Mouse (Mus musculus) bone marrow macrophage, adult 2 months (primary cell): ENCODE results near the gene Ggcx.

Experiments
- CTCF ChIP-seq: IDR thresholded peaks from 2 replicates; pipeline ENCODE4 v1.5.1; 2012; ENCODE audit warnings: low read depth, mild to moderate bottlenecking, low read length, moderate library complexity
- POLR2A ChIP-seq: IDR thresholded peaks from 2 replicates; pipeline ENCODE4 v1.6.1; 2012; ENCODE audit warnings: mild to moderate bottlenecking, low read depth, low read length, borderline replicate concordance

DNA sequence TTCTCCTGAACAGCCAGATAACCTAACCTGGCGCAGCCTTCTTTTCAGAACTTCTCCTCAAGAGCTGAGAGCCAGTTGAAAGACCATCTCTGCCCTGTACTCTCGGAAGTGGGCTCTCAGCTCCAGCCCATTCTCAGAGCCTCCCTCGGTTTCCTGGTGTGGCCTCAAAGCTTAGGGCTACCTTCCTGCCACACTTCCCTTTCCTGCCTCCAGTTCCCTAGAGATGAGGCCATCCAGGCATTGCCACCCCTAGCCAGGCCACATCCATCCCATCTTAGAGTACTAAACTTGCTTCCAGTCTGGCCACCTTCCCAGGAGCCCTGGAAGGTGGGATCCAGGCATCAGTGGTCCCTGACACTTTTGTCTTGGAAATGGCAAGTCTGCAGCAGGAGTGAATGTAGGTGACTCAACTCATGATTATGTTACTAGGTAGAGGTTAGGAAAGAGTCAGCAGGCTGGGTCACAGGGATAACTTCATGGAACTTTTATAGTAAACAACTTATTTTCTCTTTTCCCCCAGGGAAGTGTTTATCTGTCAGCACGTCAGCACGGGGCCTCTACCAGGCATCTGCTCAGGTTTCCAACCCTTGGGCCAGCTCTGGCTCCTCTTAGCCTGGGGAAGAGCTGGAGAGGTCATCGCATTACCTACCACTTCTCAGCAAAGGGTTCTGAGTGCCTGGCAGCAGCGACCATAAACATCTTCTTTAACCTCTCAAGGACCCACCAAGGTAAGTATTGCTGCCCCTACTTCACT, 34.6 kb upstream of the Ggcx start:
- no peak for TF ChIP-seq CTCF
- no peak for TF ChIP-seq POLR2A
